Mouse (Mus musculus): ENCODE results near the gene Lmbr1l.

Gene Lmbr1l

GRCm38 (mm10) chr15:98894746-98895634, 23.0 kb downstream of the Lmbr1l start:
- DNase-seq, result peak in 1 of 2 experiments; percentile 19

- peak; percentile 62 to 73 for DNase-seq
Observed at GRCm38 (mm10) chr15:98893940-98894745, 23.9 kb downstream of the Lmbr1l start, which contains the start of gene Rhebl1. TSS of gene Rhebl1 (minus strand) at chr15:98894540.

- no peak for DNase-seq
Observed at GRCm38 (mm10) chr15:98893036-98893435, 25.0 kb downstream of the Lmbr1l start.

- peak; percentile 66 to 78 for DNase-seq
Observed at GRCm38 (mm10) chr15:98891907-98892606, 26.0 kb downstream of the Lmbr1l start.

- no peak for DNase-seq
Observed at GRCm38 (mm10) chr15:98891198-98891742, 26.8 kb downstream of the Lmbr1l start.

GRCm38 (mm10) chr15:98887526-98887925, 30.5 kb downstream of the Lmbr1l start:
- DNase-seq, result peak in 1 of 2 experiments; percentile 55

- peak in 1 of 2 experiments; percentile 48 for DNase-seq
Observed at GRCm38 (mm10) chr15:98886667-98887387, 31.2 kb downstream of the Lmbr1l start.

- DNase-seq, result no peak
Observed at GRCm38 (mm10) chr15:98884106-98884505, 33.9 kb downstream of the Lmbr1l start.

GRCm38 (mm10) chr15:98883661-98884060, 34.4 kb downstream of the Lmbr1l start:
- DNase-seq, result no peak

GRCm38 (mm10) chr15:98881656-98882008, 36.4 kb downstream of the Lmbr1l start:
- DNase-seq, result no peak

- peak; percentile 94 for DNase-seq
Observed at GRCm38 (mm10) chr15:98880978-98881655, 36.9 kb downstream of the Lmbr1l start.

GRCm38 (mm10) chr15:98877331-98877730, 40.7 kb downstream of the Lmbr1l start:
- DNase-seq, result peak; percentile 53 to 81

- peak; percentile 95 to 97 for DNase-seq
Observed at GRCm38 (mm10) chr15:98871916-98872888, 45.8 kb downstream of the Lmbr1l start.

- peak in 1 of 2 experiments; percentile 64 for DNase-seq
Observed at GRCm38 (mm10) chr15:98871070-98871915, 46.7 kb downstream of the Lmbr1l start, which contains the start of gene Kmt2d. TSS of gene Kmt2d (minus strand) at chr15:98871204.

- DNase-seq, result peak; percentile 70 to 79
Observed at GRCm38 (mm10) chr15:98870179-98871069, 47.6 kb downstream of the Lmbr1l start.

- peak; percentile 22 to 59 for DNase-seq
Observed at GRCm38 (mm10) chr15:98869342-98870178, 48.5 kb downstream of the Lmbr1l start.

All from cerebellum, postnatal 25 days (tissue).